Mouse (Mus musculus) lung, embryonic 16.5 days (tissue): ENCODE results near the gene Capns1. TPM values are rescaled to one million over a fixed set of nuclear protein-coding genes. Genes with fewer than 3 reads are reported as not detected.

Source experiments
- ATAC-seq: fragments of 200-750 bp; cut with Nextera tagmentation; 2 replicates; pipeline ENCODE4 v1.8.0; 2017; ENCODE audit warnings: low read depth, mild to moderate bottlenecking, moderate library complexity
- H3K27ac ChIP-seq: fragments of 300-500 bp; sonication (generic); 2 replicates; pipeline ENCODE4 v1.5.1; 2014; ENCODE audit warnings: mild to moderate bottlenecking, control low read depth, low read length
- H3K27me3 ChIP-seq: fragments of 300-500 bp; sonication (generic); 2 replicates; pipeline ENCODE4 v1.6.1; 2014; ENCODE audit warnings: low read depth, low read length, mixed read lengths; ENCODE audit not compliant: control insufficient read depth, insufficient read depth
- H3K36me3 ChIP-seq: fragments of 300-500 bp; sonication (generic); 2 replicates; pipeline ENCODE4 v1.6.1; 2014; ENCODE audit warnings: low read length; ENCODE audit not compliant: control insufficient read depth, insufficient read depth
- H3K4me1 ChIP-seq: fragments of 300-500 bp; sonication (generic); replicated peaks from 2 replicates; pipeline ENCODE4 v1.6.1; 2014; ENCODE audit warnings: low read length, mixed read lengths; ENCODE audit not compliant: control insufficient read depth, insufficient read depth
- H3K4me2 ChIP-seq: fragments of 300-500 bp; sonication (generic); 2 replicates; pipeline ENCODE4 v1.6.1; 2014; ENCODE audit warnings: low read depth, low read length, control low read depth
- H3K4me3 ChIP-seq: fragments of 300-500 bp; sonication (generic); 2 replicates; pipeline ENCODE4 v1.5.1; 2014; ENCODE audit warnings: mild to moderate bottlenecking, low read length, control low read depth
- H3K9ac ChIP-seq: fragments of 300-500 bp; sonication (generic); 2 replicates; pipeline ENCODE4 v1.6.1; 2014; ENCODE audit warnings: low read length, control low read depth
- H3K9me3 ChIP-seq: fragments of 300-500 bp; sonication (generic); 2 replicates; pipeline ENCODE4 v1.6.1; 2016; ENCODE audit warnings: low read length; ENCODE audit not compliant: control insufficient read depth
- WGBS: fragments of 180-500 bp; shearing (Covaris S2); extraction: QIAGEN DNeasy Blood & Tissue Kit; methylation state at CpG from one replicate; pipeline ENCODE4 v1.1.7; 2014; 5-methylcytosine and 5-hydroxymethylcytosine counted together
- polyA plus RNA-seq: library from polyadenylated mRNA; unstranded; fragments of >200 nt; fragmentation: Nextera tagmentation; extraction: Ambion mirVana; gene quantifications from 2 replicates; pipeline ENCODE4 v1.2.1, GENCODE M21; 2015

Capns1 gene
- polyA plus RNA-seq, 1 experiment from 2014 or later = 91.2 TPM

DNA sequence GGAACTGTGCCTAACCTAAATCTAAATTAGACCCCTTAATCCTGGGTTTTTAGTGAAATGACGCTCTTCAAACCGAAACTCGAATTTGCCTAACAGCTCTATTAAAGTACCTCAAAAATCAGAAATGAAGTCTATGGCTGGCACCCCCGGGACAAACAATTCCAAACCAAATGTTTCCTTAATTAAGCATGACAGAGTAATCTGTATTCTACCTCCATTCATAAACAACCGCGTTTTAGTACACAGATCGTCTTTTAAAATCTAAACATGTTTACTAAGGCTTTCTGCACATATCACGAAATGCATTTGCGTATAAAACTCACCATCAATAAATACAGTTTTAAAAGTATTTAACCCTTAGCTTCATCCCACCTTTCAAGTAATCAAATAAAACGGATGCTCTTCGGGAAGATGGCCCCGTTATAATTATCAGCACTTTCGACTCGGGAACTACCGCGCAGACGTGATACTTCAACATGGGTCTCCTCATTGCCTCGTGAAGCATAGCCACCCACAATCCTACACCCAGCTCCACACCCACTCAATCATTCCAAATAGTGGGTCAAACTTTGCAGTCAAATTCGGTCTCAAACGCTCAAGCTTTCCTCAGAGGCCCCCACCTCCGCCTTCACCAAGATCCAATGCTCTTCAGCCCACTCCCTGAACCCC lies 29.6 kb downstream of the Capns1 start:
- Histone ChIP-seq H3K27ac (peak overlapping the region; percentile 90), H3K4me2 (peak overlapping the region; percentile 79), H3K4me3 (peak overlapping the region; percentile 78), H3K4me1 (peaks cover 8% of the 10 kb centered on the region; the same call in 1 of the 2 replicates), H3K9ac (peak overlapping the region; percentile 92), H3K9me3 (peaks cover 29% of the 10 kb centered on the region), H3K36me3 (peaks cover 29% of the 10 kb centered on the region), H3K27me3 (no peaks in the 10 kb centered on the region)
- WGBS = 2% methylated on average over 21 of the region's 21 CpGs
- ATAC-seq = peak; percentile 17

DNA sequence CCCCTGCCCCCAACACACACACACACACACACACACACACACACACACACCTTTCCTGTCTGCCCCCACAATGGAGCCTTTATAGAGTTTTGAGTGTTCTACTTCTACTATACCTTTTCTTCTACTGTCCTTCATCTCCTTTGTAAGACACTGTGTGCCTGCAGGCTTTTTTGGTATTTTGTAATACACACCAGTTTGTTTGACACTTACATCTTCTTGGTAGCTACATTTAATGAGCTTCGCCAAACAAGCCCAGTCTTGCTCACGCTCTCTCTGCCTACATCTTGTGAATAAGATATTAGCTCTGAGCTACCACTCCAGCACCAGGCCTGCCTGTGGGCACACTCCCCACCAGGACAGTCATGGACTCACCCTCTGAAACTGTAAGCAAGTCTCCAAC lies 33.9 kb downstream of the Capns1 start:
- Histone ChIP-seq H3K4me3 (no peak overlapping the region), H3K27ac (no peak overlapping the region), H3K27me3 (no peaks in the 10 kb centered on the region), H3K9ac (no peak overlapping the region), H3K9me3 (peaks cover 65% of the 10 kb centered on the region), H3K4me1 (peaks cover 4% of the 10 kb centered on the region; the same call in 1 of the 2 replicates), H3K4me2 (no peak overlapping the region), H3K36me3 (peaks cover 70% of the 10 kb centered on the region)
- no peak for ATAC-seq
- WGBS = 95% methylated on average over 2 of the region's 2 CpGs

DNA sequence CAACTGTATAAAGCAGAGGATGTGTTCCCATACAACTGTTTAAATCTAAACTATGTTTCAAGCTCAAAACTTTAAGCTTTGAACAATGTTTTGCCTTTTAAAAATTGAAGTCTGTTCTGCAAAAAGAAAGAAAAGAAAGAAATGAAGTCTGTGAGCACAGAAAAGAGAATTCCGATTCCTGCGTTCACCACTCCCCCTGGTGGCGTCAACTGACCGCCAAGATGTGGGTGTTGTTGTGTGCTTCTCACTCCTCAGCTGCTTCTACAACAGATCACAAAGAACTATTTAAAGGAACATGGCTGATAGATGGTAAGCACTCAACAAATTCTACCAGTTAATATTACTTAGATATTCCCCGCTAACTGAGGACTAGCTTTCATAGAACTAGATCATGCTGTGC lies 35.5 kb downstream of the Capns1 start:
- Histone ChIP-seq H3K4me3 (no peak overlapping the region), H3K27ac (no peak overlapping the region), H3K4me1 (peaks cover 3% of the 10 kb centered on the region; the same call in 1 of the 2 replicates), H3K4me2 (no peak overlapping the region), H3K9ac (no peak overlapping the region), H3K27me3 (no peaks in the 10 kb centered on the region), H3K36me3 (peaks cover 87% of the 10 kb centered on the region), H3K9me3 (peaks cover 80% of the 10 kb centered on the region)
- ATAC-seq = no peak
- 98% methylated on average over 5 of the region's 5 CpGs for WGBS

DNA sequence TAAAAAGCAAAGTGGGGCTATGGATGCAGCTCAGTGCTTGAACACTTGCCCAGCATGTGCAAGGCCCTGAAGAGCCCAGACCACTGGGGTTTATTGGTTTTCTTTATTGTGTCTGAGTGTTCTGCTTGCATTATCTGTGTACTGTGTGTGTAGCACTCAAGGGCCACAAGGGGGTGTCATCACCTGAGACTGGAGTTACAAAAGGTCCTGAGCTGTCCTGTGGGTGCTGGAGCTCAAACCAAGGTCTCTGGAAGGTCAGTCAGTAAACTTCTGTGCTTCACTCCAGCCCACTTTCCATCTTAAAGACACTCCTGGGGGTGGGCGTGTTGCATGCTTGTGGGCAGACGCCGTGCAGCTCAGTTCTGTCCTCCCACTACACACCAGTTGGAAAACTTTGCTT lies 43.1 kb downstream of the Capns1 start:
- peaks cover 66% of the 10 kb centered on the region for H3K36me3 ChIP-seq
- 96% methylated on average over 3 of the region's 3 CpGs for WGBS
- no peak overlapping the region for H3K4me3 ChIP-seq
- ATAC-seq = no peak
- H3K9ac ChIP-seq = no peak overlapping the region
- H3K4me2 ChIP-seq = no peak overlapping the region
- no peaks in the 10 kb centered on the region for H3K27me3 ChIP-seq
- no peak overlapping the region for H3K27ac ChIP-seq
- H3K9me3 ChIP-seq = peaks cover 73% of the 10 kb centered on the region
- no peaks in the 10 kb centered on the region for H3K4me1 ChIP-seq

DNA sequence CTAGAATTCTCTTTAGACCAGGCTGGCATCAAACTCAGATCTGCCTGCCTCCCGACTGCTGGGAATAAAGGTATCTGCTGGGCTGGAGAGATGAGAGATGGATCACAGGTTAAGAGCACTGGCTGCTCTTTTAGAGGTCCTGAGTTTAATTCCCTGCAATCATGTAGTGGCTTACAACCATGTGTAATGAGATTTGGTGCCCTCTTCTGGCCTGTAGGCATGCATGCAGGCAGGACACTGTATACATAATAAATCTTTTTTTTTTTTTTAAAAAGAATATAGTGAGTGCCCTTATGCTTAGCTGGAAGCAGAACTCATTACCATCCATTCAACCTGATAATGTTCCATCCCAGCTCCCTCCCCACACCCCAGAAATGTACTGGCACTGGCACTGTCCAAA lies 44.6 kb downstream of the Capns1 start:
- no peak overlapping the region for H3K4me2 ChIP-seq
- no peak overlapping the region for H3K9ac ChIP-seq
- no peaks in the 10 kb centered on the region for H3K4me1 ChIP-seq
- WGBS = 96% methylated on average over 1 of the region's 1 CpGs
- H3K4me3 ChIP-seq = no peak overlapping the region
- H3K27me3 ChIP-seq = no peaks in the 10 kb centered on the region
- H3K27ac ChIP-seq = no peak overlapping the region
- H3K9me3 ChIP-seq = peaks cover 75% of the 10 kb centered on the region
- peaks cover 62% of the 10 kb centered on the region for H3K36me3 ChIP-seq
- ATAC-seq = no peak

DNA sequence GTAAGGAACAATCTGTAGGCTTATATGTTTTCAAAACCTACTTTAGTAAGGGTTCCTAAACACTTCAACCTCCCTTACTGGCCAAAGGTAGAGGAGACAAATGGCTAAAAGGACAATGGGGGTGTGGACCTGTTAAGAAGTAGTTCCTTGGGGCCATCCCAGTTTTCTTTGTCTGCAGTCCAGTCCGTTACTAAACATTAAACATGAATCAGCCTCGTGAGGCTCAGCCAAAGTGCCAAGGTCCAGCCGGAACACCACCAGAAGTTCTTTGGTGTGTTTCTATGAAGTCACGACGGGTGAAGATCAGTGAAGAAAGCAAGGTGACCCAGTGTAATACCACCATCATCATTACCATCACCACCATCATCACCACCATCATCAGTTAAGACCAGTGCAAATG lies 51.6 kb downstream of the Capns1 start:
- H3K9ac ChIP-seq = no peak overlapping the region
- H3K4me2 ChIP-seq = no peak overlapping the region
- H3K27ac ChIP-seq = no peak overlapping the region
- H3K27me3 ChIP-seq = no peaks in the 10 kb centered on the region
- 91% methylated on average over 5 of the region's 5 CpGs for WGBS
- H3K4me1 ChIP-seq = no peaks in the 10 kb centered on the region
- peaks cover 34% of the 10 kb centered on the region for H3K36me3 ChIP-seq
- no peak for ATAC-seq
- no peak overlapping the region for H3K4me3 ChIP-seq
- peaks cover 28% of the 10 kb centered on the region for H3K9me3 ChIP-seq

DNA sequence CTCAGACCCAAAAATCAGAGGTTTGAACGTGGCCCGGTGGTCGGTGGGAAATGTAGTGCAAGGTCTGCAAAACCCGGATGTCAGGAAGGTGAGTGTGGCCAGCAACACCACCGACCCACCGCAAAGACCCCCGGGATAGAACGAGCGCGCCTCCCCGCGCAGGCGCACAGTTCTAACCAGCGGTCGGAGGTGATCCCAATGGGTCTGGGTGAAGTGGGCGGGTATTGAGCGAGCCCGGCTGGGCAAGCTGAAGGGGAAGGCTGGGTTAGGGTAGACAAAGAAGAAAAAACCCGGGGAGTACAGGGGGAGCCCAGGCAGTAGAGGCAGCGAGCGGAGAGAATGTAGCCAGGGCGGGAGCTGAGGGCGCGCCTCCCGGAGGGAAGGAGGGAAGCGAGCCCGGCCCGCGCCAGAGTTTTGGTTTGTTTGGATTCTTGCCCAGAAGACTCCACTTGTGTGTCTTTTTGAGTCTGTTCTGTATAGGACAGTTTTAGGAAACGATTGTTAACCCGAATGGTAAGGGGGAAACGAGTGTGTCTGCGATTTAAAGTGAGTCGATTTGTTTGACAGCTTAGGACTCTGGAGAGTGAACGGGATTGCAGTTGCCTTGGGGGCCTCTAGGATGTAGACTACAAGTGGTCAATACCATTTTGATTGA lies 54.9 kb downstream of the Capns1 start:
- peak overlapping the region; percentile 87 for H3K27ac ChIP-seq
- H3K4me2 ChIP-seq = peak overlapping the region; percentile 67
- H3K4me3 ChIP-seq = peak overlapping the region; percentile 67
- H3K9ac ChIP-seq = peak overlapping the region; percentile 78
- H3K36me3 ChIP-seq = peaks cover 19% of the 10 kb centered on the region
- WGBS = 1% methylated on average over 35 of the region's 35 CpGs
- no peaks in the 10 kb centered on the region for H3K4me1 ChIP-seq
- no peaks in the 10 kb centered on the region for H3K27me3 ChIP-seq
- peak; percentile 96 for ATAC-seq
- peaks cover 2% of the 10 kb centered on the region; the same call in 1 of the 2 replicates for H3K9me3 ChIP-seq

DNA sequence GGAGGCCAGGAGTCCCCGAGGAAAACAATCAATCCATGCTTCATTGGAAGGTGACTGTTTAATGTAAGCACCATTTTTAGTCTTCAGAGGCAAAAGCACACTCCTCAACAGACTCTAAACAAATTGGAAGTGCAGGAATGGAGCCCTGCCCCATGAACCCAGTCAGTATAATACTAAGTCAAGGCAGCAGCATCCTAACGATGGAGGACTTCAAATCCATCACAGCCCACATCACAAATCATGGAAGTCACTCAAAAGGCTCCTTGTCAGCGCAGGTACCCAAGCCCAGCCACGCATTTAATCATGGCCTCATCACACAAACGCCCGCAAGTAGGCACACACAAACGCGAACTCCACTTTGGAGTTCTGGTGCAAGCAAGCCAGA lies 55.4 kb downstream of the Capns1 start:
- Histone ChIP-seq H3K9me3 (0 out of 2 replicates have a peak, but pooled peaks cover 2% of the 10 kb centered on the region), H3K4me2 (peak overlapping the region; percentile 67), H3K4me1 (no peaks in the 10 kb centered on the region), H3K27ac (peak overlapping the region; percentile 87), H3K4me3 (peak overlapping the region; percentile 67), H3K9ac (peak overlapping the region; percentile 78), H3K36me3 (peaks cover 20% of the 10 kb centered on the region), H3K27me3 (no peaks in the 10 kb centered on the region)
- 15% methylated on average over 8 of the region's 8 CpGs for WGBS
- peak; percentile 47 for ATAC-seq
